Mouse (Mus musculus): Measurements from ENCODE around the gene Bach1.

DNA sequence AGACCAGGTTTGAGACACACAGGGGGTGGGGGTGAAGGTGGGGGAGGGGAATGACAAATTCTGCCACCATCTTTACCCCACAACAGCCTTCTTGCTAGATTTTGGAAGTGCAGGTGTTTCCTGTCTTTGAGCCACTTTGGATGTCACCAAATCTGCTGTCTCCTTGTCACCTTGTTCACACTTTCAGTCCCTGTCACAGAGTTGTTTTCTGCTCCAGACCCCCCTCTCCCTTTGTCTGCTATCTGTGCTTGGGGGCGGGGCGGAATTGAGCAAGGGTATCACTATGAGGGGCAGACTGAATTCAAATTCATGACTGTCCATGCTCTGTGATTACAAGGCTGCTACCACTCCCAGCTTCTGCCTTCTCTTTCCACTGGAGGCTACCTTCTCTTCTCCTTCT lies 6.2 kb upstream of the Bach1 start:
- TF ChIP-seq POLR2A (IDR thresholded peaks at IDR 0.05; ENCODE audit: low read depth, low read length): no peak
- no peak for TF ChIP-seq CTCF (IDR thresholded peaks at IDR 0.05; ENCODE audit: extremely low read depth, insufficient read length, insufficient replicate concordance, low read depth, low read length)
